Mouse (Mus musculus) bone marrow macrophage, adult 2 months (primary cell): ENCODE measurements at regions not wholly inside any gene's neighbourhood (a gene's known extent, or its start where the extent isn't known, plus 50 kb on each side); places are given as distances from the start of the nearest gene placed in this dataset.

ENCODE experiments used
- CTCF ChIP-seq: IDR thresholded peaks from 2 replicates; pipeline ENCODE4 v1.5.1; 2012; ENCODE audit warnings: low read depth, mild to moderate bottlenecking, low read length, moderate library complexity
- POLR2A ChIP-seq: IDR thresholded peaks from 2 replicates; pipeline ENCODE4 v1.6.1; 2012; ENCODE audit warnings: mild to moderate bottlenecking, low read depth, low read length, borderline replicate concordance

GRCm38 (mm10) chr5:64605991-64606390 lies 197.2 kb upstream of the Klf3 start:
- TF ChIP-seq CTCF (no peak), POLR2A (no peak)
